Mouse (Mus musculus) left cerebral cortex, adult 8-10 months (tissue): ENCODE data around the gene Bcl2l15. TPM values are rescaled to one million over a fixed set of nuclear protein-coding genes. Genes with fewer than 3 reads are reported as not detected.

Source experiments
- DNase-seq, 2 experiments: peaks; one replicate each; pipeline ENCODE4 v3.0.0; 2022; ENCODE audit warnings: low spot score in 2 of 2
- total RNA-seq, 4 experiments: library from RNA; stranded (reverse); gene quantifications; 2 replicates each; pipeline ENCODE4 v1.2.4; 2022

Gene Bcl2l15
- total RNA-seq, 4 experiments from 2014 or later: 0.67 to 1.3 (median 0.76) TPM; not detected in 1

DNA sequence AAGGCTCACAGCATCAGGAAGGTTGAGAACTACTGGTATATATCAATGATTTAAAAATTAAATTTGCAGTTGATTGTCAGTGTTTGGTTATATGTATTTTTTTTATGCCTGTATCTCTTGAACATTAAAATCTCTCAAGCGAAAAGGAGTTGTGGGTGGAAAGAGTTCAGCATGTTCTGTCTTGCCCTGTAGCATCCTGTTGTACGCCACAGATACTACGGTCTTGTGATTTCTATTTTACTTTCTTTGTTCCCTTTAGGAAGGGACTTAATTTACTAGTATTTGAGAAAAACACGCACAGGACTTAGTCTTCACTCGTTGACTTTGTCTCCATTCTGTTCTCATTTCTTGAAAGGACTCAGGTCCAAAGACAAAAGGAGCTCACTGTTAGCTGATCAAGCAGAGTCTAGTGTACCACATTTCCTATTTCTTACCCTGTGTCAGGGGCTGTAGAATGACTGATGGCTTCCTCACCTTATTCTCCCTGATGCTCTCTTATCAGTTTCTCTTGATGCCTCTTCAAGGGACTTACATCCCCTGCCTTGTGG is 35.1 kb downstream of the Bcl2l15 start:
- no peak for DNase-seq

DNA sequence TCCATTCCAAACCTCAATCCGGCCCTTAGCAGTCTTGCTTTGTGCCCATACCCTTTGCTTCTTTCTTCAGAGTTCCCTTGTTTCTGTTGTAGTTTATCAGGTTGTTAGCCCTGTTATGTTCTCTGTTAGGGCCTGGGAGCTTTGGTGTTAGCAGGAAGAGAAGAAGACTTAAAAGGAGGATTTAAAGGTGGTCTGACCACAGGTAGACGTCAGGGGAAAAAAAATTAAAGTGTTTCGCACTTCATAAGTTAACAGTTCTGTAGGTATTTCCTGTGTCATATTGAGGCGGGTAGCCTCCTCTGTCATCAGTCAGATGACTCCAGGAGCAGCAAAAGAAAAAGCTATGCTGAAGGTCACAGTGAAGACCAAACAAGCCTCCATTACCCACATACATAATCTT is 35.6 kb downstream of the Bcl2l15 start:
- DNase-seq: no peak

DNA sequence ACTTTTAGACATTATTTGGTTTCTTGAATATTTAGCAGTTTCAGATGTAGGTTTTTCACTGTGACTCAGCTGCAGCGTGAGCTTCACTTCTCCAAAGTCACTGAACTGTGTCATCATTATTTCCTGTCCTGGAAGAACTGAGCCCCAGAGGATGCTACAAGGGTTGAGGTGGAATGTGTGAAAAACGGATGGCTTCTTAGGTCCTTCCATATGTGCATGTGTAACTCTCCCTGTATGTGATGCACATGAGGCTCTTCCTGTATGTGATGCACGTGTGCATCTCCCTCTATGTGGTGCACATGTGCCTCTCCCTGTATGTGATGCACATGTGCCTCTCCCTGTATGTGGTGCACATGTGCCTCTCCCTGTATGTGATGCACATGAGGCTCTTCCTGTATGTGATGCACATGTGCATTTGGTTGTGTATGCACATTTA is 40.3 kb downstream of the Bcl2l15 start:
- DNase-seq: no peak

GRCm38 (mm10) chr3:103874329-103874728 is 41.9 kb downstream of the Bcl2l15 start:
- DNase-seq: no peak

DNA sequence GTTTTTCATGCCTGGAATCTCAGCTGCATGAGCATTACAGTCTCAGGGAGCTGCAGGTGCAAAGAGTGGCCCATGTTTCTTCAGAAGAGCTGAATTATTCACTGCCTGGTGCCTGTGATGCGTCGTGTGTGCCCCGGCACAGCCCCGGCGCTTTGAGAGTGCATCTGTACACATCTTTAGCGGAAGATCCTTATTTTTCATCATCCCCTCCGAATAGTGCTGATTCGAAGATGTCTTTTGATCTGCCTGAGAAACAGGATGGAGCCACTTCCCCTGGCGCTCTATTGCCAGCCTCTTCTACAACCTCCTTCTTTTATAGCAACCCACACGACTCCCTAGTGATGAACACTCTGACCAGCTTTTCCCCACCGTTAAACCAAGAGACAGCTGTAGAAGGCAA is 53.5 kb downstream of the Bcl2l15 start:
- DNase-seq: no peak

GRCm38 (mm10) chr3:103887581-103887980 is 55.2 kb downstream of the Bcl2l15 start:
- DNase-seq: no peak

GRCm38 (mm10) chr3:103893374-103893773 is 61.0 kb downstream of the Bcl2l15 start:
- no peak for DNase-seq

Other genes with a start within 250 kb of the Bcl2l15 start
- 1 to 10 TPM in 1 of 4 experiments, under 1 TPM in 1, not detected in 2; 0.98 to 1.1 TPM for gene Atg4a-ps, start 186.5 kb upstream of the Bcl2l15 start, total RNA-seq
- gene Olfml3, start 94.6 kb upstream of the Bcl2l15 start, total RNA-seq: 10 to 100 TPM; 13.0 to 32.4 (median 20.6) TPM
- not detected for gene Gm10964, start 93.2 kb upstream of the Bcl2l15 start, total RNA-seq
- gene Hipk1, start 41.0 kb upstream of the Bcl2l15 start, total RNA-seq: 100 to 1,000 TPM; 113 to 141 (median 125) TPM
- gene Dclre1b, start 23.2 kb upstream of the Bcl2l15 start, total RNA-seq: 1 to 10 TPM; 7.8 to 9.7 (median 9.0) TPM
- gene Ap4b1, start 23.1 kb upstream of the Bcl2l15 start, total RNA-seq: 10 to 100 TPM; 12.1 to 19.1 (median 14.4) TPM
- gene Gm43064, start 23.0 kb upstream of the Bcl2l15 start, total RNA-seq: under 1 TPM; 0.19 to 0.27 (median 0.26) TPM
- gene Ptpn22, start 27.2 kb downstream of the Bcl2l15 start, total RNA-seq: 1 to 10 TPM in 3 of 4 experiments, under 1 TPM in 1; 0.63 to 1.7 (median 1.2) TPM
- gene Rsbn1, start 81.5 kb downstream of the Bcl2l15 start, total RNA-seq: 10 to 100 TPM; 22.6 to 27.1 (median 23.5) TPM
- 10 to 100 TPM; 40.9 to 44.9 (median 43.4) TPM for gene Phtf1, start 135.5 kb downstream of the Bcl2l15 start, total RNA-seq